Comparison of ENCODE assay signal across 15 mouse cellular contexts in genomic region chr10:7114796-7115195, GRCm38 (mm10).
DNase-seq lines count a peak whose midpoint lies in the region.
"Had no signal": no experiment of that assay in that cellular context is flagged by ENCODE, and none has a peak within 500 bp of the region (broad histone marks: within the 10 kb centered on the region; RNA-seq: fewer than 3 reads in every experiment).

No protein-coding gene starts in this region.

- peak; percentile 5 for DNase-seq in cerebellum, adult 11-12 months
- DNase-seq in cerebellum, postnatal 10 days: no peak
- DNase-seq in cerebellum, postnatal 25 days: peak; percentile 9 to 16
- no peak for DNase-seq in cerebellum, adult 8-10 months
- peak; percentile 48 for DNase-seq in gastrocnemius, postnatal 25 days
- no peak for DNase-seq in gastrocnemius, postnatal 4 days (ENCODE audit: low spot score in 2 of 2)
- peak; percentile 49 for DNase-seq in skeletal muscle tissue, adult 2 months (ENCODE audit: low read depth, low spot score)
- DNase-seq: adrenal gland, adult 8-10 months; adrenal gland, postnatal 36 days; cerebellum, postnatal 14 days; embryo, embryonic 11 days; heart, adult 2 months; heart, postnatal 4 days; kidney, adult 18-20 months; kidney, adult 9 months had no signal

Comparison
In these comparisons a context has a peak if more than half of its experiments do, and no peak if none do; other contexts are left out.
1. DNase-seq: peak in cerebellum, adult 11-12 months (single experiment), cerebellum, postnatal 25 days (2 of 2), gastrocnemius, postnatal 25 days (single experiment) and skeletal muscle tissue, adult 2 months (single experiment); none in cerebellum, postnatal 10 days (0 of 2), cerebellum, adult 8-10 months (single experiment) and gastrocnemius, postnatal 4 days (0 of 2).